ENCODE assay signal across 30 mouse cellular contexts in genomic region chr16:38496604-38497140, GRCm38 (mm10). TPM values are rescaled to one million over a fixed set of nuclear protein-coding genes. Genes with fewer than 3 reads are reported as not detected.
DNase-seq lines count a peak whose midpoint lies in the region; ATAC-seq and TF ChIP-seq lines count a peak whose summit lies in the region.
"Had no signal": no experiment of that assay in that cellular context is flagged by ENCODE, and none has a peak within 500 bp of the region (broad histone marks: within the 10 kb centered on the region; RNA-seq: fewer than 3 reads in every experiment).

No protein-coding gene starts in this region.

- H3K4me3 ChIP-seq in kidney, embryonic 15.5 days (replicated peaks) = no peak overlapping the region
- H3K4me3 ChIP-seq in CH12.LX (replicated peaks in 1 of 3; ENCODE audit: low read depth in 2 of 3, low read length in 2 of 3, poor library complexity in 1 of 3) = no peak overlapping the region
- H3K4me3 ChIP-seq in thymus, adult 2 months (ENCODE audit: control insufficient read depth, insufficient read depth, low read length) = no peak overlapping the region
- H3K4me3 ChIP-seq: embryonic facial prominence, embryonic 10.5 days; embryonic facial prominence, embryonic 13.5 days; erythroblast, embryonic 14.5 days; forebrain, embryonic 12.5 days; forebrain, embryonic 15.5 days; heart, embryonic 13.5 days had no signal

- no peak for TF ChIP-seq CTCF in CH12.LX (conservative IDR thresholded peaks at IDR 0.05 in 1 of 2, IDR thresholded peaks at IDR 0.05 in 1 of 2; ENCODE audit: low read depth in 2 of 2, low read length in 2 of 2)
- TF ChIP-seq CTCF in thymus, adult 2 months (IDR thresholded peaks at IDR 0.05; ENCODE audit: borderline replicate concordance, control insufficient read depth, extremely low read depth, insufficient read depth, low read length, poor library complexity) = no peak

- H3K9me3 ChIP-seq in kidney, embryonic 15.5 days (replicated peaks) = no peaks in the 10 kb centered on the region
- no peaks in the 10 kb centered on the region for H3K9me3 ChIP-seq in CH12.LX (replicated peaks; ENCODE audit: low read length)
- H3K9me3 ChIP-seq: embryonic facial prominence, embryonic 10.5 days; embryonic facial prominence, embryonic 13.5 days; forebrain, embryonic 12.5 days; forebrain, embryonic 15.5 days; G1E; heart, embryonic 13.5 days had no signal

- no peak; the same call in 1 of the 2 replicates for TF ChIP-seq POLR2A in CH12.LX (IDR thresholded peaks at IDR 0.05; ENCODE audit: low read depth, low read length)
- TF ChIP-seq POLR2A in thymus, adult 2 months (IDR thresholded peaks at IDR 0.05; ENCODE audit: control insufficient read depth, extremely low read depth, insufficient read depth, low read length, poor library complexity) = no peak

- TF ChIP-seq RAD21 in CH12.LX (IDR thresholded peaks at IDR 0.05; ENCODE audit: low read depth, low read length) = no peak

- no peak overlapping the region for H3K27ac ChIP-seq in kidney, embryonic 15.5 days
- H3K27ac ChIP-seq in CH12.LX (ENCODE audit: insufficient read depth, low read depth) = no peak overlapping the region; the same call in 1 of the 2 replicates
- no peak overlapping the region for H3K27ac ChIP-seq in thymus, adult 2 months (ENCODE audit: control insufficient read depth, insufficient read depth, low read length)
- H3K27ac ChIP-seq: embryonic facial prominence, embryonic 10.5 days; embryonic facial prominence, embryonic 13.5 days; forebrain, embryonic 12.5 days; forebrain, embryonic 15.5 days; heart, embryonic 13.5 days; hindbrain, embryonic 14.5 days; hindbrain, postnatal 0 days had no signal

- H3K36me3 ChIP-seq in kidney, embryonic 15.5 days = peaks cover 44% of the 10 kb centered on the region
- peaks cover 63 to 86% of the 10 kb centered on the region in 2 experiments for H3K36me3 ChIP-seq in CH12.LX (replicated peaks in 1 of 2; ENCODE audit: control insufficient read depth in 1 of 2, insufficient read depth in 1 of 2, low read length in 1 of 2)
- peaks cover 10% of the 10 kb centered on the region for H3K36me3 ChIP-seq in thymus, adult 2 months (ENCODE audit: control insufficient read depth, insufficient read depth, low read length)

- DNase-seq in kidney, postnatal 14 days = no peak
- DNase-seq in CH12.LX (ENCODE audit: extremely low read depth) (no peak), ZHBTc4 (ENCODE audit: low read depth, low spot score) (peak; percentile 30)
- DNase-seq in cerebellum, postnatal 25 days = no peak
- DNase-seq in thymus, adult 2 months = no peak
- DNase-seq: adrenal gland, postnatal 10 days; adrenal gland, postnatal 36 days; B cell, adult 2 months; cerebellum, adult 18-20 months; cerebellum, adult 9-10 months; cerebellum, postnatal 14 days; gastrocnemius, postnatal 14 days; heart, adult 11 months; heart, postnatal 14 days; heart, postnatal 4 days; kidney, adult 18-20 months had no signal

- WGBS in kidney, embryonic 15.5 days = 74% methylated on average over 7 of the region's 7 CpGs
- WGBS in thymus, adult 2 months = 97% methylated on average over 7 of the region's 7 CpGs

- H3K4me2 ChIP-seq in kidney, embryonic 15.5 days = no peak overlapping the region
- no peak overlapping the region for H3K4me2 ChIP-seq in CH12.LX (ENCODE audit: insufficient read depth, low read depth, poor library complexity, severe bottlenecking)
- H3K4me2 ChIP-seq: embryonic facial prominence, embryonic 13.5 days; forebrain, embryonic 12.5 days; forebrain, embryonic 15.5 days; heart, embryonic 13.5 days; hindbrain, embryonic 14.5 days had no signal

- no peak overlapping the region for H3K9ac ChIP-seq in kidney, embryonic 15.5 days
- no peak overlapping the region for H3K9ac ChIP-seq in CH12.LX (ENCODE audit: insufficient read depth, low read depth)
- H3K9ac ChIP-seq: embryonic facial prominence, embryonic 13.5 days; forebrain, embryonic 12.5 days; forebrain, embryonic 15.5 days; heart, embryonic 13.5 days; hindbrain, embryonic 14.5 days had no signal

- in situ Hi-C loops in CH12.LX (cut with MboI; ENCODE audit: low pct_ligation_motif_present, low pct_unique_long_range_greater_than_20kb, low sequenced_read_pairs) = no loop called here

- H3K79me2 ChIP-seq in CH12.LX (replicated peaks; ENCODE audit: control insufficient read depth, extremely low read depth, insufficient read depth, poor library complexity, severe bottlenecking) = no peaks in the 10 kb centered on the region

- H3K27me3 ChIP-seq in kidney, embryonic 15.5 days = no peaks in the 10 kb centered on the region
- H3K27me3 ChIP-seq in CH12.LX (replicated peaks) = no peaks in the 10 kb centered on the region
- H3K27me3 ChIP-seq in thymus, adult 2 months (ENCODE audit: control insufficient read depth, insufficient read depth, low read length) = no peaks in the 10 kb centered on the region
- H3K27me3 ChIP-seq: embryonic facial prominence, embryonic 13.5 days; forebrain, embryonic 12.5 days; forebrain, embryonic 15.5 days; heart, embryonic 13.5 days; Patski had no signal

- TF ChIP-seq EP300 in CH12.LX (IDR thresholded peaks at IDR 0.05; ENCODE audit: low read length) = no peak

- dilution Hi-C loops in CH12.LX (cut with MboI; ENCODE audit: extremely low pct_ligation_motif_present, extremely low pct_unique_long_range_greater_than_20kb, low sequenced_read_pairs) = no loop called here

- no peaks in the 10 kb centered on the region for H3K4me1 ChIP-seq in kidney, embryonic 15.5 days
- H3K4me1 ChIP-seq in CH12.LX (ENCODE audit: control insufficient read depth in 1 of 2, insufficient read depth in 2 of 2) = no peaks in the 10 kb centered on the region
- no peaks in the 10 kb centered on the region for H3K4me1 ChIP-seq in thymus, adult 2 months (replicated peaks; ENCODE audit: control insufficient read depth, insufficient read depth, low read length)
- H3K4me1 ChIP-seq: embryonic facial prominence, embryonic 10.5 days; embryonic facial prominence, embryonic 13.5 days; forebrain, embryonic 12.5 days; forebrain, embryonic 15.5 days; heart, embryonic 13.5 days had no signal

- peak; percentile 56 for ATAC-seq in kidney, embryonic 15.5 days (replicated peaks; ENCODE audit: low FRiP score)
- ATAC-seq: CD4-positive, CD25-positive, alpha-beta regulatory T cell, adult 4 months; forebrain, embryonic 15.5 days; hindbrain, postnatal 0 days; inflammation-experienced regulatory T-cells, adult 6 months; intestine, embryonic 16.5 days; Patski had no signal

TF ChIP-seq in CH12.LX, 34 proteins besides CTCF, POLR2A, EP300 and RAD21:
- TF ChIP-seq E2F4 (IDR thresholded peaks at IDR 0.05; ENCODE audit: insufficient replicate concordance, low read depth, low read length) = no peak
- TF ChIP-seq BHLHE40 (IDR thresholded peaks at IDR 0.05; ENCODE audit: low read depth, low read length) = no peak
- TF ChIP-seq POLR2AphosphoS2 (IDR thresholded peaks at IDR 0.05; ENCODE audit: low read depth, low read length) = peak; percentile 75; the same call in 1 of the 2 replicates
- no peak for TF ChIP-seq MAFK (IDR thresholded peaks at IDR 0.05; ENCODE audit: insufficient replicate concordance, low read length)
- TF ChIP-seq SMC3 (IDR thresholded peaks at IDR 0.05; ENCODE audit: low read depth, low read length) = no peak
- TF ChIP-seq ELF1 (IDR thresholded peaks at IDR 0.05; ENCODE audit: low read depth, low read length) = no peak
- TF ChIP-seq MXI1 (IDR thresholded peaks at IDR 0.05; ENCODE audit: low read depth, low read length) = no peak
- no peak for TF ChIP-seq JUND (conservative IDR thresholded peaks at IDR 0.05; ENCODE audit: low read depth, low read length)
- no peak for TF ChIP-seq ZC3H11A (IDR thresholded peaks at IDR 0.05; ENCODE audit: low read depth, low read length)
- TF ChIP-seq ZMIZ1 (IDR thresholded peaks at IDR 0.05; ENCODE audit: low read depth, low read length) = peak; percentile 57

RNA-seq across cellular contexts. Expression of gene Timmdc1, which starts 25.8 kb away (rescaled TPM):
- polyA plus RNA-seq in kidney, embryonic 15.5 days (2015; fragmentation: Nextera tagmentation; extraction: Ambion mirVana) = 32.1 and 32.3 TPM in 2 replicates
- total RNA-seq in CH12.LX (2012; rRNA removed) = 49.7 and 50.1 TPM in 2 replicates
- 32.5 and 36.5 TPM in 2 replicates for total RNA-seq in CH12.LX (2014; rRNA removed)
- 45.1 and 45.3 TPM in 2 replicates for polyA plus RNA-seq in CH12.LX (2012; ENCODE audit: insufficient read length, low read depth)
- polyA plus RNA-seq in thymus, adult 2 months (2012; rRNA removed) = 25.0 and 30.7 TPM in 2 replicates

RNA-seq across cellular contexts. Expression of gene Cd80, which starts 41.3 kb away (rescaled TPM):
- 0.29 and 0.50 TPM in 2 replicates for polyA plus RNA-seq in kidney, embryonic 15.5 days (2015; fragmentation: Nextera tagmentation; extraction: Ambion mirVana)
- total RNA-seq in CH12.LX (2012; rRNA removed) (43.6 and 46.2 TPM in 2 replicates), CH12.LX (2014; rRNA removed) (54.3 and 57.8 TPM in 2 replicates)
- 37.0 and 39.5 TPM in 2 replicates for polyA plus RNA-seq in CH12.LX (2012; ENCODE audit: insufficient read length, low read depth)
- polyA plus RNA-seq in thymus, adult 2 months (2012; rRNA removed) = 3.5 and 5.2 TPM in 2 replicates
- polyA plus RNA-seq: erythroblast, embryonic 14.5 days had no signal

RNA-seq across cellular contexts. Expression of gene Adprh, which starts 44.2 kb away (rescaled TPM):
- polyA plus RNA-seq in kidney, embryonic 15.5 days (2015; fragmentation: Nextera tagmentation; extraction: Ambion mirVana) = 93.2 and 102 TPM in 2 replicates
- total RNA-seq in CH12.LX (2012; rRNA removed) (47.3 and 67.7 TPM in 2 replicates), CH12.LX (2014; rRNA removed) (44.9 and 45.3 TPM in 2 replicates)
- polyA plus RNA-seq in CH12.LX (2012; ENCODE audit: insufficient read length, low read depth) = 82.9 and 93.2 TPM in 2 replicates
- 49.8 and 54.2 TPM in 2 replicates for polyA plus RNA-seq in thymus, adult 2 months (2012; rRNA removed)

RNA-seq across cellular contexts. Expression of gene Poglut1, which starts 53.4 kb away (rescaled TPM):
- 58.0 and 60.6 TPM in 2 replicates for polyA plus RNA-seq in kidney, embryonic 15.5 days (2015; fragmentation: Nextera tagmentation; extraction: Ambion mirVana)
- total RNA-seq in CH12.LX (2012; rRNA removed) = 41.4 and 44.2 TPM in 2 replicates
- 65.6 and 76.9 TPM in 2 replicates for total RNA-seq in CH12.LX (2014; rRNA removed)
- polyA plus RNA-seq in CH12.LX (2012; ENCODE audit: insufficient read length, low read depth) = 54.7 and 54.8 TPM in 2 replicates
- 27.6 and 34.8 TPM in 2 replicates for polyA plus RNA-seq in thymus, adult 2 months (2012; rRNA removed)
